Mouse (Mus musculus): ENCODE measurements at regions not wholly inside any gene's neighbourhood (a gene's known extent, or its start where the extent isn't known, plus 50 kb on each side); places are given as distances from the start of the nearest gene placed in this dataset.

DNA sequence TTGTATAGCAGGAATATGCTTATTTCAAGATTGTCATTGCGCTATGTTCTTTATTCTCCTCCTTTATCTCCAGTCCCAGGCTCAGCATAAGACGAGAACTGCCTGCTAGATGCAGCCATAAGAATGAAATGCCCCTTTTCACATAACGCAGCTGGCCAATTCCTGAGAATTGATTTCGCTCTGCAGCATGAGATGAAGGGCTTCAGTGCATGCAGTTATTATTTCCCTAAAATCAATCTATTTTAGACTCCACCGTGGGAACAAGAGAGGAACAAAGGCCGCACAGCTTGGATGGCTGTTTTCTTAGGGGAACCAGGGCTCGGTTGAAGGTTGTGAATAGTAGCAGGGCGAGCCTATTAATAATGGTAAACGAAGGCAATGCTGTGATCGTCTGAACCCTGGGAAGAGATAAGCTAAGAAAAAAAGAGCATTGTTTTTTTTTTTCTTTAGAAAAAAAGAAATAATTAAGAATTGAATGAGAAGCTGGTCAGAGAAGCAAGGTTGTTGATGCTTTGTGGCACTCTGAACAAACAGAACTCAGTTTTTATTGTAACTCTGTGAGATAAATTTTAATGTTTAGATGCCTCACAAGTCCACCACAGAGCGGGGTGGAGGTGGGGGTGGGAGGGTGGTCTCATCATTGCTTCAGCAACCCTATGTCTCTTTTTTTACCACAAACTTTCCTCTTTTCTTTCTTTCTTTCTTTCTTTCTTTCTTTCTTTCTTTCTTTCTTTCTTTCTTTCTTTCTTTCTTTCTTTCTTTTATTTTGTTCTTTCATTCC is 69.9 kb upstream of the C130060K24Rik start:
- H3K27me3 ChIP-seq (replicated peaks) = no peaks in the 10 kb centered on the region
- no peak overlapping the region for H3K27ac ChIP-seq (ENCODE audit: insufficient read depth, low read depth)
- dilution Hi-C loops (cut with MboI; ENCODE audit: extremely low pct_ligation_motif_present, extremely low pct_unique_long_range_greater_than_20kb, low sequenced_read_pairs) (no loop called here), in situ Hi-C loops (cut with MboI; ENCODE audit: low pct_ligation_motif_present, low pct_unique_long_range_greater_than_20kb, low sequenced_read_pairs) (no loop called here)
- no peaks in the 10 kb centered on the region for H3K9me3 ChIP-seq (replicated peaks; ENCODE audit: low read length)
- no peak overlapping the region for H3K4me3 ChIP-seq (replicated peaks in 1 of 3; ENCODE audit: low read depth in 2 of 3, low read length in 2 of 3, poor library complexity in 1 of 3)
- H3K9ac ChIP-seq (ENCODE audit: insufficient read depth, low read depth) = no peak overlapping the region
- no peak overlapping the region for H3K4me2 ChIP-seq (ENCODE audit: insufficient read depth, low read depth, poor library complexity, severe bottlenecking)
- DNase-seq (ENCODE audit: extremely low read depth) = no peak
- TF ChIP-seq EP300 (IDR thresholded peaks at IDR 0.05; ENCODE audit: low read length) = no peak
- no peak for TF ChIP-seq TBP (conservative IDR thresholded peaks at IDR 0.05; ENCODE audit: low read depth, low read length)
- no peak for TF ChIP-seq ZNF384 (IDR thresholded peaks at IDR 0.05; ENCODE audit: low read depth, low read length)
- TF ChIP-seq NRF1 (IDR thresholded peaks at IDR 0.05; ENCODE audit: low read depth, low read length) = no peak
- TF ChIP-seq ZKSCAN1 (IDR thresholded peaks at IDR 0.05; ENCODE audit: borderline replicate concordance, low read depth, low read length) = no peak
- TF ChIP-seq ELF1 (IDR thresholded peaks at IDR 0.05; ENCODE audit: low read depth, low read length) = no peak
- no peak for TF ChIP-seq CTCF (conservative IDR thresholded peaks at IDR 0.05 in 1 of 2, IDR thresholded peaks at IDR 0.05 in 1 of 2; ENCODE audit: low read depth in 2 of 2, low read length in 2 of 2)
- TF ChIP-seq PAX5 (IDR thresholded peaks at IDR 0.05; ENCODE audit: low read length) = no peak
- no peak for TF ChIP-seq ZC3H11A (IDR thresholded peaks at IDR 0.05; ENCODE audit: low read depth, low read length)
- TF ChIP-seq MEF2A (IDR thresholded peaks at IDR 0.05; ENCODE audit: borderline replicate concordance, low read depth, low read length) = no peak
- TF ChIP-seq TCF12 (IDR thresholded peaks at IDR 0.05; ENCODE audit: low read depth, low read length) = no peak
- TF ChIP-seq MAX (IDR thresholded peaks at IDR 0.05; ENCODE audit: low read length) = no peak
- no peak for TF ChIP-seq MXI1 (IDR thresholded peaks at IDR 0.05; ENCODE audit: low read depth, low read length)
- TF ChIP-seq CHD1 (IDR thresholded peaks at IDR 0.05; ENCODE audit: low read depth, low read length) = no peak
- H3K36me3 ChIP-seq (replicated peaks in 1 of 2; ENCODE audit: control insufficient read depth in 1 of 2, insufficient read depth in 1 of 2, low read length in 1 of 2) = no peaks in the 10 kb centered on the region
- H3K79me2 ChIP-seq (replicated peaks; ENCODE audit: control insufficient read depth, extremely low read depth, insufficient read depth, poor library complexity, severe bottlenecking) = no peaks in the 10 kb centered on the region
- peaks cover 0 to 14% of the 10 kb centered on the region in 2 experiments; a peak in 2 of 4 replicates for H3K4me1 ChIP-seq (ENCODE audit: control insufficient read depth in 1 of 2, insufficient read depth in 2 of 2)

DNA sequence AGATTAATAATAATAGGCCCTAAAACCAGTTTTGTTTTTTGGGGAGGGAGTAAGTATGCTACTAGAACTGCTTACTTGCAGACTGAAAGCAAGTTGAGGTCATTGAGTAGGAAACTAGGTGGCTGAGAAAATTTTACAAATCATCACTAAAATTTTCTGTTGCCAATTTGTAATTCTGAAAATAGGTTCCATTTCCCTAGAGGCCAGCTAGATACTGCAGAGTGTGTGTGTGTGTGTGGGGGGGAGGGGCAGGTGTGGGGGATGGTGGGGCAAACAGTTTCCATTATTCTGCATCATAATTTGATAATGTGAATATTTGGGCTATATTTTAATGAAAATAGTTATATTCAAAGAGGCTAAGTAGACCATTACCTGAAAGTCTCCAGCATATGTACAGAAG is 69.1 kb upstream of the C130060K24Rik start:
- Histone ChIP-seq H3K9ac (ENCODE audit: insufficient read depth, low read depth) (no peak overlapping the region), H3K4me2 (ENCODE audit: insufficient read depth, low read depth, poor library complexity, severe bottlenecking) (peak overlapping the region; percentile 15; the same call in 1 of the 2 replicates), H3K9me3 (replicated peaks; ENCODE audit: low read length) (no peaks in the 10 kb centered on the region), H3K36me3 (replicated peaks in 1 of 2; ENCODE audit: control insufficient read depth in 1 of 2, insufficient read depth in 1 of 2, low read length in 1 of 2) (no peaks in the 10 kb centered on the region), H3K27me3 (replicated peaks) (no peaks in the 10 kb centered on the region), H3K79me2 (replicated peaks; ENCODE audit: control insufficient read depth, extremely low read depth, insufficient read depth, poor library complexity, severe bottlenecking) (no peaks in the 10 kb centered on the region), H3K4me1 (ENCODE audit: control insufficient read depth in 1 of 2, insufficient read depth in 2 of 2) (peaks cover 0 to 14% of the 10 kb centered on the region in 2 experiments; a peak in 2 of 4 replicates), H3K27ac (ENCODE audit: insufficient read depth, low read depth) (no peak overlapping the region), H3K4me3 (replicated peaks in 1 of 3; ENCODE audit: low read depth in 2 of 3, low read length in 2 of 3, poor library complexity in 1 of 3) (no peak overlapping the region)
- dilution Hi-C loops (cut with MboI; ENCODE audit: extremely low pct_ligation_motif_present, extremely low pct_unique_long_range_greater_than_20kb, low sequenced_read_pairs) = no loop called here
- TF ChIP-seq UBTF (IDR thresholded peaks at IDR 0.05; ENCODE audit: low read depth, low read length) (no peak), KAT2A (IDR thresholded peaks at IDR 0.05; ENCODE audit: insufficient replicate concordance, low read length) (no peak), POLR2A (IDR thresholded peaks at IDR 0.05; ENCODE audit: low read depth, low read length) (no peak), EP300 (IDR thresholded peaks at IDR 0.05; ENCODE audit: low read length) (0 out of 2 replicates have a peak, but pooled peaks have one; percentile 15), MEF2A (IDR thresholded peaks at IDR 0.05; ENCODE audit: borderline replicate concordance, low read depth, low read length) (peak; percentile 46; the same call in 1 of the 2 replicates), BHLHE40 (IDR thresholded peaks at IDR 0.05; ENCODE audit: low read depth, low read length) (peak; percentile 33), TCF12 (IDR thresholded peaks at IDR 0.05; ENCODE audit: low read depth, low read length) (no peak), IRF4 (IDR thresholded peaks at IDR 0.05; ENCODE audit: low read depth, low read length) (peak; percentile 40; the same call in 1 of the 2 replicates), MAFK (IDR thresholded peaks at IDR 0.05; ENCODE audit: insufficient replicate concordance, low read length) (no peak), SMC3 (IDR thresholded peaks at IDR 0.05; ENCODE audit: low read depth, low read length) (no peak), NELFE (IDR thresholded peaks at IDR 0.05; ENCODE audit: low read depth, low read length) (no peak), CHD2 (IDR thresholded peaks at IDR 0.05; ENCODE audit: low read length) (peak; percentile 72), RAD21 (IDR thresholded peaks at IDR 0.05; ENCODE audit: low read depth, low read length) (no peak), CHD1 (IDR thresholded peaks at IDR 0.05; ENCODE audit: low read depth, low read length) (no peak), MAX (IDR thresholded peaks at IDR 0.05; ENCODE audit: low read length) (no peak), ZMIZ1 (IDR thresholded peaks at IDR 0.05; ENCODE audit: low read depth, low read length) (no peak), ETS1 (conservative IDR thresholded peaks at IDR 0.05; ENCODE audit: low read depth, low read length) (no peak), MYC (IDR thresholded peaks at IDR 0.05; ENCODE audit: low read depth, low read length) (no peak)
- in situ Hi-C loops (cut with MboI; ENCODE audit: low pct_ligation_motif_present, low pct_unique_long_range_greater_than_20kb, low sequenced_read_pairs) = no loop called here
- DNase-seq (ENCODE audit: extremely low read depth) = peak; percentile 26
